Mouse (Mus musculus) neural tube, embryonic 14.5 days (tissue): ENCODE data around the gene Nrp2. TPM values are rescaled to one million over a fixed set of nuclear protein-coding genes. Genes with fewer than 3 reads are reported as not detected.

Experiments used
- ATAC-seq: fragments of 200-750 bp; cut with Nextera tagmentation; 2 replicates; pipeline ENCODE4 v1.8.0; 2017; ENCODE audit warnings: low read depth, mild to moderate bottlenecking, moderate TSS enrichment, moderate library complexity
- H3K27ac ChIP-seq: fragments of 300-500 bp; sonication (generic); 2 replicates; pipeline ENCODE4 v1.5.1; 2014; ENCODE audit warnings: low read depth, mild to moderate bottlenecking, control low read depth, low read length, moderate library complexity, mixed read lengths
- H3K27me3 ChIP-seq: fragments of 300-500 bp; sonication (generic); 2 replicates; pipeline ENCODE4 v1.6.1; 2014; ENCODE audit warnings: low read length; ENCODE audit not compliant: control insufficient read depth, insufficient read depth
- H3K36me3 ChIP-seq: fragments of 300-500 bp; sonication (generic); 2 replicates; pipeline ENCODE4 v1.6.1; 2014; ENCODE audit warnings: low read length, mixed read lengths; ENCODE audit not compliant: control insufficient read depth, insufficient read depth
- H3K4me1 ChIP-seq: fragments of 300-500 bp; sonication (generic); 2 replicates; pipeline ENCODE4 v1.6.1; 2014; ENCODE audit warnings: low read length; ENCODE audit not compliant: control insufficient read depth, insufficient read depth
- H3K4me2 ChIP-seq: fragments of 300-500 bp; sonication (generic); 2 replicates; pipeline ENCODE4 v1.6.1; 2014; ENCODE audit warnings: mild to moderate bottlenecking, low read depth, low read length, control low read depth
- H3K4me3 ChIP-seq: fragments of 300-500 bp; sonication (generic); 2 replicates; pipeline ENCODE4 v1.5.1; 2014; ENCODE audit warnings: low read depth, low read length, control low read depth, mixed read lengths
- H3K9ac ChIP-seq: fragments of 300-500 bp; sonication (generic); replicated peaks from 2 replicates; pipeline ENCODE4 v1.6.1; 2014; ENCODE audit warnings: low read depth, mild to moderate bottlenecking, control low read depth, low read length, mixed read lengths
- H3K9me3 ChIP-seq: fragments of 300-500 bp; sonication (generic); 2 replicates; pipeline ENCODE4 v1.6.1; 2016; ENCODE audit warnings: low read length; ENCODE audit not compliant: control insufficient read depth
- WGBS: fragments of 180-500 bp; shearing (Covaris S2); extraction: QIAGEN DNeasy Blood & Tissue Kit; methylation state at CpG from one replicate; pipeline ENCODE4 v1.1.7; 2014; 5-methylcytosine and 5-hydroxymethylcytosine counted together
- polyA plus RNA-seq: library from polyadenylated mRNA; unstranded; fragments of >200 nt; fragmentation: Nextera tagmentation; extraction: Ambion mirVana; gene quantifications from 2 replicates; pipeline ENCODE4 v1.2.1, GENCODE M21; 2014

Gene Nrp2
- polyA plus RNA-seq, 1 experiment from 2014 or later, result 35.8 TPM

GRCm38 (mm10) chr1:62803544-62803943 lies 100.5 kb downstream of the Nrp2 start:
- no peak for ATAC-seq
- Histone ChIP-seq H3K4me2 (no peak overlapping the region), H3K4me1 (no peaks in the 10 kb centered on the region), H3K4me3 (no peak overlapping the region), H3K27me3 (no peaks in the 10 kb centered on the region), H3K9me3 (no peaks in the 10 kb centered on the region), H3K36me3 (no peaks in the 10 kb centered on the region), H3K27ac (no peak overlapping the region), H3K9ac (no peak overlapping the region)
- 96% methylated on average over 1 of the region's 1 CpGs for WGBS

GRCm38 (mm10) chr1:62806014-62806413 lies 102.9 kb downstream of the Nrp2 start:
- no peak overlapping the region for H3K27ac ChIP-seq
- H3K4me1 ChIP-seq, result no peaks in the 10 kb centered on the region
- WGBS, result 26% methylated on average over 1 of the region's 1 CpGs
- no peak overlapping the region for H3K4me2 ChIP-seq
- no peak for ATAC-seq
- no peak overlapping the region for H3K9ac ChIP-seq
- H3K36me3 ChIP-seq, result no peaks in the 10 kb centered on the region
- H3K9me3 ChIP-seq, result no peaks in the 10 kb centered on the region
- no peaks in the 10 kb centered on the region for H3K27me3 ChIP-seq
- no peak overlapping the region for H3K4me3 ChIP-seq

GRCm38 (mm10) chr1:62808395-62808794 lies 105.3 kb downstream of the Nrp2 start:
- Histone ChIP-seq H3K4me2 (no peak overlapping the region), H3K9me3 (no peaks in the 10 kb centered on the region), H3K9ac (no peak overlapping the region), H3K4me3 (no peak overlapping the region), H3K4me1 (no peaks in the 10 kb centered on the region), H3K36me3 (no peaks in the 10 kb centered on the region), H3K27me3 (no peaks in the 10 kb centered on the region), H3K27ac (no peak overlapping the region)
- no peak for ATAC-seq
- 86% methylated on average over 4 of the region's 4 CpGs for WGBS

GRCm38 (mm10) chr1:62809601-62810228 lies 106.6 kb downstream of the Nrp2 start:
- H3K27me3 ChIP-seq, result no peaks in the 10 kb centered on the region
- WGBS, result 80% methylated on average over 8 of the region's 8 CpGs
- no peak overlapping the region for H3K4me3 ChIP-seq
- H3K36me3 ChIP-seq, result no peaks in the 10 kb centered on the region
- no peaks in the 10 kb centered on the region for H3K9me3 ChIP-seq
- no peak overlapping the region for H3K9ac ChIP-seq
- no peak overlapping the region for H3K27ac ChIP-seq
- ATAC-seq, result no peak
- H3K4me2 ChIP-seq, result no peak overlapping the region
- H3K4me1 ChIP-seq, result no peaks in the 10 kb centered on the region

- WGBS, result 93% methylated on average over 7 of the region's 7 CpGs
- Histone ChIP-seq H3K4me1 (no peaks in the 10 kb centered on the region), H3K27me3 (no peaks in the 10 kb centered on the region), H3K36me3 (no peaks in the 10 kb centered on the region), H3K27ac (no peak overlapping the region), H3K4me2 (no peak overlapping the region), H3K9ac (no peak overlapping the region), H3K9me3 (no peaks in the 10 kb centered on the region), H3K4me3 (no peak overlapping the region)
- no peak for ATAC-seq
Observed at GRCm38 (mm10) chr1:62811141-62811540, 108.1 kb downstream of the Nrp2 start.

- Histone ChIP-seq H3K27me3 (no peaks in the 10 kb centered on the region), H3K4me2 (no peak overlapping the region), H3K27ac (no peak overlapping the region), H3K9ac (no peak overlapping the region), H3K9me3 (no peaks in the 10 kb centered on the region), H3K36me3 (no peaks in the 10 kb centered on the region), H3K4me3 (no peak overlapping the region), H3K4me1 (no peaks in the 10 kb centered on the region)
- 66% methylated on average over 10 of the region's 10 CpGs for WGBS
- ATAC-seq, result no peak
Observed at GRCm38 (mm10) chr1:62812701-62813684, 109.9 kb downstream of the Nrp2 start.

GRCm38 (mm10) chr1:62813938-62814337 lies 110.9 kb downstream of the Nrp2 start:
- no peak overlapping the region for H3K9ac ChIP-seq
- no peak overlapping the region for H3K4me2 ChIP-seq
- H3K27me3 ChIP-seq, result no peaks in the 10 kb centered on the region
- H3K4me1 ChIP-seq, result no peaks in the 10 kb centered on the region
- no peak overlapping the region for H3K27ac ChIP-seq
- H3K4me3 ChIP-seq, result no peak overlapping the region
- 64% methylated on average over 1 of the region's 1 CpGs for WGBS
- H3K36me3 ChIP-seq, result no peaks in the 10 kb centered on the region
- no peak for ATAC-seq
- no peaks in the 10 kb centered on the region for H3K9me3 ChIP-seq

GRCm38 (mm10) chr1:62817566-62817965 lies 114.5 kb downstream of the Nrp2 start:
- ATAC-seq, result no peak
- Histone ChIP-seq H3K4me2 (no peak overlapping the region), H3K36me3 (no peaks in the 10 kb centered on the region), H3K27me3 (no peaks in the 10 kb centered on the region), H3K4me3 (no peak overlapping the region), H3K9ac (no peak overlapping the region), H3K4me1 (no peaks in the 10 kb centered on the region), H3K27ac (no peak overlapping the region), H3K9me3 (no peaks in the 10 kb centered on the region)
- 77% methylated on average over 7 of the region's 7 CpGs for WGBS

- Histone ChIP-seq H3K9me3 (no peaks in the 10 kb centered on the region), H3K27ac (no peak overlapping the region), H3K4me3 (no peak overlapping the region), H3K4me2 (no peak overlapping the region), H3K4me1 (no peaks in the 10 kb centered on the region), H3K27me3 (no peaks in the 10 kb centered on the region), H3K9ac (no peak overlapping the region), H3K36me3 (no peaks in the 10 kb centered on the region)
- ATAC-seq, result no peak
- WGBS, result 82% methylated on average over 3 of the region's 3 CpGs
Observed at GRCm38 (mm10) chr1:62820170-62820569, 117.1 kb downstream of the Nrp2 start.
